Mouse (Mus musculus): ENCODE results near the gene Lrrn1. TPM values are rescaled to one million over a fixed set of nuclear protein-coding genes. Genes with fewer than 3 reads are reported as not detected.

Lrrn1 gene
- polyA plus RNA-seq (2012; fragmentation: generic; extraction: Trizol), result 42.7 TPM

GRCm38 (mm10) chr6:107528877-107529864 lies at the start of gene Lrrn1:
Lrrn1 (plus strand) TSS chr6:107529768.
- peak within 1 kb of the TSS; percentile 44 for H3K4me3 ChIP-seq
- no peaks in the 10 kb centered on the region for H3K36me3 ChIP-seq (ENCODE audit: control insufficient read depth, insufficient read depth)
- peak within 1 kb of the TSS; percentile 60 for H3K4me2 ChIP-seq (ENCODE audit: low read depth)
- H3K27me3 ChIP-seq (ENCODE audit: control insufficient read depth, insufficient read depth, insufficient read length), result no peaks in the 10 kb centered on the region
- TF ChIP-seq MYOG (IDR thresholded peaks at IDR 0.05; ENCODE audit: control insufficient read depth in 1 of 3, insufficient read depth in 1 of 3, insufficient read length in 2 of 3, low read depth in 2 of 3), result peak in 1 of 3 experiments; percentile 59
- TF ChIP-seq SRF (IDR thresholded peaks at IDR 0.05; ENCODE audit: control insufficient read depth, insufficient read length, low read depth), result no peak
- TF ChIP-seq MYOD1 (IDR thresholded peaks at IDR 0.05; ENCODE audit: control insufficient read depth in 1 of 3, insufficient read length in 2 of 3, low read depth in 2 of 3), result peak in 2 of 3 experiments; percentile 27 to 45
- peak; percentile 69 for TF ChIP-seq POLR2AphosphoS2 (IDR thresholded peaks at IDR 0.05; ENCODE audit: insufficient read length, low read depth)
- peak; percentile 64 for TF ChIP-seq POLR2A (IDR thresholded peaks at IDR 0.05; ENCODE audit: insufficient read length, low read depth)
- peak within 1 kb of the TSS; percentile 79 for H3ac ChIP-seq (ENCODE audit: control insufficient read depth, insufficient read length)
- peaks cover 21% of the 10 kb centered on the region for H3K79me2 ChIP-seq (ENCODE audit: control insufficient read depth, insufficient read depth)

- TF ChIP-seq REST (IDR thresholded peaks at IDR 0.05; ENCODE audit: insufficient read depth, insufficient read length), result no peak
- TF ChIP-seq USF1 (IDR thresholded peaks at IDR 0.05; ENCODE audit: low read depth), result no peak
- TF ChIP-seq MYOG (IDR thresholded peaks at IDR 0.05; ENCODE audit: control insufficient read depth in 1 of 3, insufficient read depth in 1 of 3, insufficient read length in 2 of 3, low read depth in 2 of 3), result peak in 2 of 3 experiments; percentile 41 to 64
- TF ChIP-seq CEBPB (IDR thresholded peaks at IDR 0.05; ENCODE audit: insufficient read depth, poor library complexity, severe bottlenecking), result no peak
- peak; percentile 42 to 82 (median 79) for TF ChIP-seq MYOD1 (IDR thresholded peaks at IDR 0.05; ENCODE audit: control insufficient read depth in 1 of 3, insufficient read length in 2 of 3, low read depth in 2 of 3)
- TF ChIP-seq TCF12 (IDR thresholded peaks at IDR 0.05; ENCODE audit: insufficient read depth, poor library complexity, severe bottlenecking), result peak; percentile 47
- Histone ChIP-seq H3K4me3 (no peak overlapping the region), H3ac (ENCODE audit: control insufficient read depth, insufficient read length) (no peak overlapping the region), H3K79me2 (ENCODE audit: control insufficient read depth, insufficient read depth) (no peaks in the 10 kb centered on the region), H3K36me3 (ENCODE audit: control insufficient read depth, insufficient read depth) (no peaks in the 10 kb centered on the region), H3K4me2 (ENCODE audit: low read depth) (no peak overlapping the region), H3K27me3 (ENCODE audit: control insufficient read depth, insufficient read depth, insufficient read length) (no peaks in the 10 kb centered on the region)
Measured at GRCm38 (mm10) chr6:107494491-107494890, 35.1 kb upstream of the Lrrn1 start.

GRCm38 (mm10) chr6:107495830-107496229 lies 33.7 kb upstream of the Lrrn1 start:
- Histone ChIP-seq H3K4me3 (no peak overlapping the region), H3K4me2 (ENCODE audit: low read depth) (no peak overlapping the region), H3ac (ENCODE audit: control insufficient read depth, insufficient read length) (no peak overlapping the region), H3K79me2 (ENCODE audit: control insufficient read depth, insufficient read depth) (no peaks in the 10 kb centered on the region), H3K36me3 (ENCODE audit: control insufficient read depth, insufficient read depth) (no peaks in the 10 kb centered on the region), H3K27me3 (ENCODE audit: control insufficient read depth, insufficient read depth, insufficient read length) (no peaks in the 10 kb centered on the region)
- no peak for TF ChIP-seq REST (IDR thresholded peaks at IDR 0.05; ENCODE audit: insufficient read depth, insufficient read length)
- no peak for TF ChIP-seq CEBPB (IDR thresholded peaks at IDR 0.05; ENCODE audit: insufficient read depth, poor library complexity, severe bottlenecking)
- TF ChIP-seq MAX (IDR thresholded peaks at IDR 0.05; ENCODE audit: low read depth), result no peak
- TF ChIP-seq E2F4 (IDR thresholded peaks at IDR 0.05; ENCODE audit: insufficient read depth), result no peak
- no peak for TF ChIP-seq TCF3 (IDR thresholded peaks at IDR 0.05; ENCODE audit: insufficient read length, low read depth)
- no peak for TF ChIP-seq POLR2AphosphoS2 (IDR thresholded peaks at IDR 0.05; ENCODE audit: insufficient read length, low read depth)
- TF ChIP-seq POLR2A (IDR thresholded peaks at IDR 0.05; ENCODE audit: insufficient read length, low read depth), result no peak
- TF ChIP-seq SRF (IDR thresholded peaks at IDR 0.05; ENCODE audit: control insufficient read depth, insufficient read length, low read depth), result no peak

GRCm38 (mm10) chr6:107513716-107514115 lies 15.9 kb upstream of the Lrrn1 start:
- Histone ChIP-seq H3ac (ENCODE audit: control insufficient read depth, insufficient read length) (no peak overlapping the region), H3K36me3 (ENCODE audit: control insufficient read depth, insufficient read depth) (no peaks in the 10 kb centered on the region), H3K27me3 (ENCODE audit: control insufficient read depth, insufficient read depth, insufficient read length) (no peaks in the 10 kb centered on the region), H3K4me3 (no peak overlapping the region), H3K4me2 (ENCODE audit: low read depth) (no peak overlapping the region), H3K79me2 (ENCODE audit: control insufficient read depth, insufficient read depth) (no peaks in the 10 kb centered on the region)
- TF ChIP-seq USF1 (IDR thresholded peaks at IDR 0.05; ENCODE audit: low read depth) (no peak), TCF12 (IDR thresholded peaks at IDR 0.05; ENCODE audit: insufficient read depth, poor library complexity, severe bottlenecking) (no peak), E2F4 (IDR thresholded peaks at IDR 0.05; ENCODE audit: insufficient read depth) (no peak), TCF3 (IDR thresholded peaks at IDR 0.05; ENCODE audit: insufficient read length, low read depth) (no peak), MYOD1 (IDR thresholded peaks at IDR 0.05; ENCODE audit: control insufficient read depth in 1 of 3, insufficient read length in 2 of 3, low read depth in 2 of 3) (no peak), MYOG (IDR thresholded peaks at IDR 0.05; ENCODE audit: control insufficient read depth in 1 of 3, insufficient read depth in 1 of 3, insufficient read length in 2 of 3, low read depth in 2 of 3) (no peak), REST (IDR thresholded peaks at IDR 0.05; ENCODE audit: insufficient read depth, insufficient read length) (no peak), SRF (IDR thresholded peaks at IDR 0.05; ENCODE audit: control insufficient read depth, insufficient read length, low read depth) (no peak), CEBPB (IDR thresholded peaks at IDR 0.05; ENCODE audit: insufficient read depth, poor library complexity, severe bottlenecking) (no peak), POLR2A (IDR thresholded peaks at IDR 0.05; ENCODE audit: insufficient read length, low read depth) (no peak), MAX (IDR thresholded peaks at IDR 0.05; ENCODE audit: low read depth) (no peak), POLR2AphosphoS2 (IDR thresholded peaks at IDR 0.05; ENCODE audit: insufficient read length, low read depth) (no peak)
